Mouse (Mus musculus) olfactory bulb, adult 2 months (tissue): ENCODE results near the gene Fbxl4.

Experiments used
- CTCF ChIP-seq: fragments of 200-500 bp; IDR thresholded peaks from 2 replicates; pipeline ENCODE4 v1.5.1; 2012; ENCODE audit warnings: low read depth, mild to moderate bottlenecking, low read length, moderate library complexity; ENCODE audit not compliant: insufficient read depth
- POLR2A ChIP-seq: fragments of 200-500 bp; IDR thresholded peaks from 2 replicates; pipeline ENCODE4 v1.6.1; 2012; ENCODE audit warnings: mild to moderate bottlenecking, low read depth, low read length, moderate library complexity; ENCODE audit not compliant: insufficient read depth

DNA sequence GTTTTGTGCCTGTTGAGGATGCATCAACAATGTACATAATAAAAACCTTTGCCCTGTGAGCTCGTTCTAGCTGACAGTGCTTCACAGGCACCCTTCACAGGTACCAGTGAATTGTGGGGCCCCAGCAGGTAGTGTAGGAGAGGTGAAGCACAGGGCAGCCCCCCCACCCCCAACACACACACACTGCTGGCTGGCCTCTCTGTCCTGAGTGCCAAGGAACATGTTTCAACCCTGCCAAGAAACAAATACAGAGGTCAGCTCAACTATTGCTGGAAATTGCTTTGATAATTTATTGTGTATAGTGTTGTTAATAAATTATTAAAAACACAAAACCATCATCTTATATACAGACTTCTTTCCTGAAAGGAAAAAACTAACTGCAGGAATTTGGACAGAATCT is 21.2 kb downstream of the Fbxl4 start:
- TF ChIP-seq POLR2A = no peak
- TF ChIP-seq CTCF = no peak
